Mouse (Mus musculus): ENCODE results near the gene Akap6. TPM values are rescaled to one million over a fixed set of nuclear protein-coding genes. Genes with fewer than 3 reads are reported as not detected.

The Akap6 gene
- polyA plus RNA-seq, 2 experiments from 2014 or later: 0.06 to 0.08 TPM

DNA sequence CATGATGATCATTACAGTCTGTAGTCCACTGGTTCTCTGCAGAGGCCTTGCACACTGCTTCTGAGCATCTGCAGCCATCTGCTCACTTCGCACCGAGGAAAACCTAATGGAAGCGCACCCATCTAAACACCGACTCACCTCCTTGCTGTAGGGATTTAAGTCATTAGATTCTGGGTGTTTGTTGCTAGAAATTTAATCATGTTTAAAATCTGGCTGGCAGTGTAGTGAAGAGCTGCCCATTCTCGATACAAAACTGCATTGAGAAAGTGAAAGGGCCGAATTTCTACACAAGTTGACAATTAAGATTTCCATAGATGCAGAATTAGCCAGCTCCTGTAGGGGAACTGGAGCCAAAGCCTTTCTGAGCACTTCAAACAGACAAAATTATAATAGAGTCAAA is 361.7 kb downstream of the Akap6 start:
- no peak for ATAC-seq

- ATAC-seq: no peak
These were observed 362.4 kb downstream of the Akap6 start for GRCm38 (mm10) chr12:53061466-53062124.

DNA sequence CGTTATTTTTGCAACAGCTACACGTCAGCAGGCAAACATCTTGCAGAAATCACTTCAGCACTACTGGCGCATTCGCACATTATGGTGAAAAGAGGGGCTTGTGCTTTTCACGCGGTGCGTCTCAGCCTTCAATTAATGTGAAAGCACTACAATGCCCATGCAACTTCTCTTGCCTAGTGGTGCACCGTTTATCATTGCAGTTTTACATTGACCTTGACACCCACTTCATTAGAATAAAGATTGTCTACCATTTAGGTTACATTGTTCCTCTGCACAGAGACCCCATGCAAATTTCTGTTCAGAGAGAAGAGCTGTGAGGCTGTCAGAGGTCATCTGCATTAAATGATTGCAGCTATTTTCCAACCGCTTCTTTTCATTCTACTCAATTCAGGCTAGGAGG is 363.8 kb downstream of the Akap6 start:
- ATAC-seq: no peak

- no peak for ATAC-seq
These were observed 365.1 kb downstream of the Akap6 start for GRCm38 (mm10) chr12:53064241-53064760.

DNA sequence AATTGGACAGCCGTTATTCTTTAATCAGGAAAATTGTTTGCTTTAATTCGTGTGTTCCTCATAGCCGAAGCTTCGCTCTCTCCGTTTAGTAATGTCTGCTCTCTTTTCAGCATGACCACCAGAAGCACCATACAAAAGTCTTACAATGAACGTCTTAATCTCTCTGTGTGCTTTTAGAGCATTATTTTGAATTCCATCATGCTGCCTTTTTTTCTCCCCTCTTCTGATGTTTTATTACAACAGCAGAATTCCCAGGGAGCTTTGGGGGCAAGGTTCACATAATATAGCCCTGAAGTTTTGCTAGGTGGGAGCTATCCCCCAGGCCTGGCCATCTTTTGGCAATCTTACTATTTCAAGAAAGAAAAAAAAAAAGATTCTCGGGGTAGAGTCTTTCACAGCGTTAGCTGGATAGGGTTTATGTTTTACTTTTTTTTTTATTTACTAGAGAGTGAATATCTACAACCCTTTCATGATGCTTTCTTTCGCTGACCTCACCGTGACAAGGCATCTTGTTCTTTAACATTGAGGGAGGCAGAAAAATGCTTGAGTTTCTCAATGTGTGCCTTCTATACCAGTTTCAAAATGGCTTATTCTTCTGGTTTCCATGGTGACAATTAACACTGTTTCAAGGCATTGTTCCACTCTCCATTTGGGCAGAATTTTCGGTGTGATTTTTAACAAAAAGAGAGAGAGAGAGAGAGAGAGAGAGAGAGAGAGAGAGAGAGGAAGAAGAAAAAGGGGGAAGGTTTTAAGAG is 366.0 kb downstream of the Akap6 start:
- ATAC-seq: no peak

DNA sequence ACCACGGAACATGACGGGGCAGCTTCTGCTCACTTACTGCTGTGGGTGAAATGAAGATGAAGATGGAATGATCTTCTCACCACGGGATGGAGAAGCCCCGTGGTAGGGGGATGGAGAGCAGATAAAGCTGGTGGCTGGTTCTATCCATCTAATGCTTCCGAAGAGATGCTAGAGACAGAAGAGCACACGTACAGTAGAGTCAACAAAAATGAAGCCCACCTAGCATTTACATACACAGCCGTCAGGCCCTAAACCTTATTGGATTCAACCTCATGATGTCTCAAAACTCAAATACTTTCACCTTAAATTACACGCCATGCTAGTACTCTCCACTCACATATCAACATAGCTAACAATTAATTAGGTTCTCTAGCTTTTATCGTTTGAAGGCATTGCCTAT is 367.1 kb downstream of the Akap6 start:
- ATAC-seq: no peak

- ATAC-seq: no peak
These were observed 371.7 kb downstream of the Akap6 start for GRCm38 (mm10) chr12:53070907-53071306.

DNA sequence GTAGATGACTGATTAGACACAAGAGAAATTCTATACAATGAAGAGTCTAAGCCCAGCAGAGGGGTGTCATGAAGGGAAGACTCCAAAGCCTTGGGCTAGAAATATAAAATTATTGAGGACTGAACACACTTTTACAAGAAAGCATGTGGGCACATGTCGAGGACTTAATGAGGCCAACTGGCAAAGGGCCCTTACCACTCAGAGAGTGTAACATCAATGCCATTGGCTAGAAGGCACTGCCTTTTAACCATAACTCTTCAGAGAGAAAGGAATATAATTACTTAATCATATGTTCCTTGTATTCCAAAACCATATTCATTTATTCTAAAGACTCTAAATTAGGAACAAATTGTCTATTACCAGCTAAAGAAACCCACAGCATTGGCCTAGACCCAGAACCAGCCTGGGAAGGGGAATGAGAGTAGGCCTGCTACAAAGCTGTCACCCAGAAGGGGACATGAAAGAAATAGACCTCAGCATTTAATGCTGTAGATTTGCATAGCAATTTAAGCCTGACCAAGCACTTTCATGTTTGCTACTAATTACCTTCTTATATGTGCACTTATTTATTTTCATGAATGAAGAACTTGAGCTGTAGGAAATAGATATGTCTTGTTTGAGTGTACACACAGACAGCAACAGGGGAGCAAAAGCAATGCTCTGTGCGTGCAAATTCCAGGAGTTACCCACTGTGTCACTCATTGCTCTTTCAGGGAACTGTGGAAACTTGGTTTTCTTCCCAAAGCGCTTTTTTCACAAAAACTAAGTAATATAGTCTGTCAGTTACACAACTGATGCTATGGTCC is 377.6 kb downstream of the Akap6 start:
- ATAC-seq: no peak

- no peak for ATAC-seq
These were observed 386.6 kb downstream of the Akap6 start for GRCm38 (mm10) chr12:53085789-53086188.

GRCm38 (mm10) chr12:53112276-53112675 is 413.1 kb downstream of the Akap6 start:
- ATAC-seq: no peak

- ATAC-seq: no peak
These were observed 420.2 kb downstream of the Akap6 start for GRCm38 (mm10) chr12:53119352-53119751.

DNA sequence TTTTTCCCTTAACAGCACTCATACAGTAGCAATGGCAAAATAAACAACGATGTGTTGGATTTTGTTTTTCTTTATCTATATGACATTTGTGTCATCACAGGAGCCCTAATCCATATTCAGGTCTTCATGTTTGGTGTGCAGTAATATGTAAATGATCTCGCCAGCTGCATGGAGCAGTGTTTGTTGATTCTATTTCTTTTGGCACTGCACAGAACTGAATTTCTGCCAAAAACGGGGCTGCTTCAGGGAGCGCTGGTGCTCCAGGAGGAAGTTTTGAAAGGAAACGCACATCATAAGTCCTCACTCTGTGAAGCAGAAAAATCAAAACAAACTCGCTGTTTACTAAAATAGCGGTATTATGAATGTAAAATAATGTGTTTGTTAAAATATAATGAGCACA is 424.9 kb downstream of the Akap6 start:
- no peak for ATAC-seq

GRCm38 (mm10) chr12:53124696-53125095 is 425.5 kb downstream of the Akap6 start:
- no peak for ATAC-seq

GRCm38 (mm10) chr12:53125286-53125685 is 426.1 kb downstream of the Akap6 start:
- ATAC-seq: no peak

DNA sequence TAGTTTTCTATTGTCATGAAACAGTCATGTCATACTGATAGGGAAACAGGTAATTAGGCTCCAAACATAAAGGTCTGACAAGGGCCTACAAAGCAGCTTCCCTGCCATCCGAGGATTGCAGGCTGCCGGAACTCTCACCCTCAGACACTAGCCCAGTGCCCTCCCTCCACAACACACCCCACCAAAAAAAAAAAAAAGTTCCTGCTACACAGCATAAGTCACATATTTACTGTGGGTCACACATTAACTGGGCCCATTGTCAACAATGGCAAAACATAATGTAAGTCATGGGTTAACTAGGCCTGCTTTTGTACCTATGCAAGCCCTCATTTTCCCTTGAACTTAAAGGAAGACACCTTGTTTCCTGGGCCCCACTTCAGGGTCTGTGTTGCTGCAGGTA is 435.0 kb downstream of the Akap6 start:
- no peak for ATAC-seq

DNA sequence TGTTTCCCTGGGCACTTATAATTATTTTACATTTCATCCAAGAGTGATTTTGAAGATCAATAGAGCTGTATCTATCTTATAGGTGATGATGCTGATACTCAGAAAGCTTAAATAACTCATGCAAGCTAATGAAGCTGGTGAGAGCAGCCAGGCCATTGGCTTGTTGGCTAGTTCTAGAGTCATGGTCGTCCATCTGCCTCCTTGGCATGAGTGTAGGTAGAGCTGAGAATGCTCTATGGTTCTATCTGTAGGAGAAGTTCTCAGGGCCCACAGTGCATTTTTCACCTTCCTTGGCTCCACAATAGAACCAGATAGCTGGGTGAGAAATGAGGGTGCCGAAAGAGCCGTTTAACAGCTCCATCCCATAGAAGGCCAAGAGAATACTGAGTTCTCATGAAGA is 438.1 kb downstream of the Akap6 start:
- ATAC-seq: no peak

GRCm38 (mm10) chr12:53144122-53144695 is 445.0 kb downstream of the Akap6 start:
- ATAC-seq: no peak

DNA sequence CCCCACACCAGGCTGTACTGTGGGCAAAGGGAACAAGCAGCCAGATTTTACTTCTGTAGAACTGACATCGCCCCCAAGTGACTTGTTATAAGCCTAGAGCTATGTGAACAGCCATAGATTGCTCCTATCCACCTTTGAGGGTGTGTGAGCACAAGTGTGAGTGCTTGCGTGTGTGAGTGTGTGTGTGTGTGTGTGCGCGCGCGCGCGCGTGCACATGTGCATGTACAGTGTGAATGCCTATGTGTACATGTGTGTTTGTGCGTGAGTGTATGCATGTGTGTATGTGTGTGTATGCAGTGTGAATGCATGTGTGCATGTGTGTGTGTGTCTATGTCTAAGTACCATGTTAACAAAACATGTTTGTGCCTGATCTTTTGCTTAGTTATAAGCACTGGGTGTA is 445.6 kb downstream of the Akap6 start:
- ATAC-seq: no peak

DNA sequence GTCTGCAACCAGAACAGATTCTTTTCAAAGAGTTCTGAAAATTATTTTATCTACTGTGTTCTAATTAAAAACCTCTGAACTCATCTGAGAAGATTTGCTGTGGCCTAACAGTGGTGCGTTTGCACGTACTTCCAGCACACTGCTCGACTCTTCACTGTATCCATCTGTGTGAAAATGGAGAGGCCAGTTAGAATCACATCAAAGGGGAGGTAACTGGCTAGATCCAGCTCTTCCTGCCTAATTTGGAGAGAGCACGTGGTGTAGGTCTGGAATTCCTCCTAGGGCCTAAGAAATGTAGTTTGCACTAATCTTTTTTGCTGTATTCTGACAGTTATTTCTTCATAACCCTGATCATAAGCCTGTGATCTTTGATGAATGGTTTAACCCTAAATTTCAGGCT is 446.3 kb downstream of the Akap6 start:
- no peak for ATAC-seq

DNA sequence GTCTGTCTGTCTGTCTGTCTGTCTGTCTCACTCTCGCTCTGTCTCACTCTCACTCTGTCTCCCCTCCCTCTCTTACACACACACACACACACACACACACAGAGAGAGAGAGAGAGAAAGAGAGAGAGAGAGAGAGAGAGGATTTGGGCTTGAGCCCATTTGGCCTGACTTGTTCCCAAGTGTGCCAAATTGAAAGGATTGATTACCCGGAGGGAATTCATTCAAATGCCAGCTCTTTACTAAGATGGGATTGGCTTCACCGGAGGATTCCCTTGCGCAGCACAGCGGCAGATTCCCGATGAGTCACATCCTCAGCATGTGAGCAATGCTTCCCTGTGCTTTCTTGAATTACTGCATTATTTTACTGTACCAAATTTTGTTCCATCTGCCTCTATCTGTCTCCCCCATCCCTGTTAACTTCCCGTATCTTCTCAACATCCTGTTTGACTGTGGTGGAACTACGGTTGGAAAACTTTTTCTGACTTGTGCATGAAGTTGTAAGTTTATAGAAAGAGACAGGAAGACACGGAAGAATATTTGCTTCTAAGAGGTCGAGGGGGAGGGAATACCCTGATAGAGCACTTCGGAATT is 447.4 kb downstream of the Akap6 start:
- ATAC-seq: no peak

DNA sequence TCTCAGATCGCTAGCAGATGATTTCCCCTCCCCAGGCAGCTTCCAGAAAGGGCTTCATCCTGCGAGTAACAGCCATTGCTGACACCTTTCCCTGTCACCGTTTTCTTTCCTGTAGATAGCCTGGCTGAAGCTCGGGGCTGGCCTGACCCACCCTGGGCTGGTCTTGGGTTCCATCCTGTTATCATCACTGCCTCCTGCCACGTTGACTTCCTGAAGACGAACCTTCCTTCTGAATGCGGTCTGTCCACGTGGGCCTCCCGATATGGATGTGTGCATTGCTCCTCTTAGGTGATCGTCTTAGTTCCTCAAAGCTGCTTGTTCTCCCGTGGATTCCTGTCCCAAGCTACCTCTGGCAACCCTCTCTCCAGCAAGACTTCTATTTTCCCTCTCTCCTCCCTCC is 448.5 kb downstream of the Akap6 start:
- no peak for ATAC-seq

DNA sequence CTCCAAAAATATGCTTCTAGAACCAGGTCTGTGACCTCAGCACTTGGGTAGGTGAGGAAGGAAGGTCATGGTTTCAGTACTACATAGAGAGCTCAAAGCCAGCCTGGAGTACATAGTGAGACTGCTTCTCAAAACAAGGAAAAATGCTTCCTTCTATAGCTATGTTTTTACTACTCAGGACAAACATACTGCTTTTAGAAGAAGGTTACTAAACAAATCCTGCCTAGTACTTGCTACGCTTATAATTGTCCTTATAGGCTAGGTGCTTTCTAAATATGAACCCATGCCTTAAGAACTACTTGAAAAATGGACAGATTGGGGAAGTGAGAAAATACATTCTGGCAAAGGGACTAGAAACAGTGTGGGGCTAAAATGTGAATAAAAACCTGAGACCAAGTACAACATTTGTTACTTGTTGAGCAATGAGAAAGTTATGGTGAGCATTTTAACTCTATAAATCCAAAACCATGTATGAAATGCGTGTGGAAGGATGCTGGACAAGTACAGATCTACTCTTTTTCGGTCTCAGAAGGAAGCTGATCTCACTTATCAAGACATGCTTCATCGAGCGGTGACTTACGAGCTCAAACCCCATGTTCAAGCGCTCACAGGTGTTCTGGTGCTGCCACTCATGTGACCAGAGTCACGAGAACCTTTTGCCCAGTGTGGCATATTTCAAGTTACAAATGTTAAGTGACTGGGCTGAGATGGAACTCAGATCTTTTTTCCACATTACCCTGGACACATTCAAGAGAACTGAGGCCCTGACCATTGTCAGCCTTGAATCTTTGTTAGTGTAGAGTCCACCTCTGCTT is 469.2 kb downstream of the Akap6 start:
- ATAC-seq: no peak
